Mouse (Mus musculus): ENCODE data around the gene Thbs1. TPM values are rescaled to one million over a fixed set of nuclear protein-coding genes. Genes with fewer than 3 reads are reported as not detected.

Thbs1 gene
- total and polyA plus RNA-seq, 2 experiments from 2014 or later: 3.0 to 12.2 TPM

GRCm38 (mm10) chr2:118168225-118168624 is 56.5 kb downstream of the Thbs1 start:
- Histone ChIP-seq H3K36me3 (ENCODE audit: insufficient read depth, low read length) (no peaks in the 10 kb centered on the region), H3K9me3 (ENCODE audit: low read length) (no peaks in the 10 kb centered on the region), H3K27me3 (ENCODE audit: insufficient read depth, low read length) (no peaks in the 10 kb centered on the region), H3K9ac (replicated peaks; ENCODE audit: low read length, poor library complexity, severe bottlenecking) (no peak overlapping the region), H3K4me3 (ENCODE audit: low read depth, low read length) (no peak overlapping the region), H3K4me1 (ENCODE audit: insufficient read depth, low read length) (no peaks in the 10 kb centered on the region), H3K27ac (ENCODE audit: low read depth, low read length) (no peak overlapping the region), H3K4me2 (ENCODE audit: low read depth, low read length, poor library complexity, severe bottlenecking) (no peak overlapping the region)
- ATAC-seq (ENCODE audit: low FRiP score) (no peak), DNase-seq (ENCODE audit: low spot score) (no peak)
- TF ChIP-seq CTCF (IDR thresholded peaks at IDR 0.05): no peak
- WGBS: 53% methylated on average over 1 of the region's 1 CpGs

GRCm38 (mm10) chr2:118174558-118175383 is 63.1 kb downstream of the Thbs1 start:
- no peak for TF ChIP-seq CTCF (IDR thresholded peaks at IDR 0.05)
- ATAC-seq (ENCODE audit: low FRiP score) (no peak), DNase-seq (ENCODE audit: low spot score) (no peak)
- H3K4me3 ChIP-seq (ENCODE audit: low read depth, low read length): no peak overlapping the region
- no peaks in the 10 kb centered on the region for H3K9me3 ChIP-seq (ENCODE audit: low read length)
- H3K36me3 ChIP-seq (ENCODE audit: insufficient read depth, low read length): no peaks in the 10 kb centered on the region
- H3K9ac ChIP-seq (replicated peaks; ENCODE audit: low read length, poor library complexity, severe bottlenecking): no peak overlapping the region
- WGBS: 60% methylated on average over 10 of the region's 10 CpGs
- no peaks in the 10 kb centered on the region for H3K4me1 ChIP-seq (ENCODE audit: insufficient read depth, low read length)
- H3K27ac ChIP-seq (ENCODE audit: low read depth, low read length): no peak overlapping the region
- H3K27me3 ChIP-seq (ENCODE audit: insufficient read depth, low read length): no peaks in the 10 kb centered on the region
- H3K4me2 ChIP-seq (ENCODE audit: low read depth, low read length, poor library complexity, severe bottlenecking): no peak overlapping the region

Other genes starting within 250 kb of the Thbs1 start
- 1.2 and 1.3 TPM in 2 replicates for gene Fsip1, start 145.1 kb downstream of the Thbs1 start, total RNA-seq (2014; rRNA removed)
- 5.7 and 6.1 TPM in 2 replicates for gene Fsip1, start 145.1 kb downstream of the Thbs1 start, polyA plus RNA-seq (2015; fragmentation: Nextera tagmentation; extraction: Ambion mirVana)

Data from midbrain, postnatal 0 days (tissue).